Mouse (Mus musculus) left cerebral cortex, postnatal 14 days (tissue): ENCODE results near the gene Slc39a9. TPM values are rescaled to one million over a fixed set of nuclear protein-coding genes. Genes with fewer than 3 reads are reported as not detected.

Experiments used
- DNase-seq, 2 experiments: peaks; one replicate each; pipeline ENCODE4 v3.0.0; 2021 to 2022; ENCODE audit warnings: low spot score in 2 of 2, mixed read lengths in 1 of 2
- intact Hi-C: fragments of 180-260 bp; cut with DNase I; formaldehyde crosslinking; loops from one replicate; pipeline ENCODE4 v1.15.1; 2025
- total RNA-seq, 2 experiments: library from RNA; stranded (reverse); gene quantifications; 2 replicates each; pipeline ENCODE4 v1.2.3; 2021

Gene Slc39a9
- total RNA-seq, 2 experiments from 2014 or later = 40.1 to 40.5 TPM

DNA sequence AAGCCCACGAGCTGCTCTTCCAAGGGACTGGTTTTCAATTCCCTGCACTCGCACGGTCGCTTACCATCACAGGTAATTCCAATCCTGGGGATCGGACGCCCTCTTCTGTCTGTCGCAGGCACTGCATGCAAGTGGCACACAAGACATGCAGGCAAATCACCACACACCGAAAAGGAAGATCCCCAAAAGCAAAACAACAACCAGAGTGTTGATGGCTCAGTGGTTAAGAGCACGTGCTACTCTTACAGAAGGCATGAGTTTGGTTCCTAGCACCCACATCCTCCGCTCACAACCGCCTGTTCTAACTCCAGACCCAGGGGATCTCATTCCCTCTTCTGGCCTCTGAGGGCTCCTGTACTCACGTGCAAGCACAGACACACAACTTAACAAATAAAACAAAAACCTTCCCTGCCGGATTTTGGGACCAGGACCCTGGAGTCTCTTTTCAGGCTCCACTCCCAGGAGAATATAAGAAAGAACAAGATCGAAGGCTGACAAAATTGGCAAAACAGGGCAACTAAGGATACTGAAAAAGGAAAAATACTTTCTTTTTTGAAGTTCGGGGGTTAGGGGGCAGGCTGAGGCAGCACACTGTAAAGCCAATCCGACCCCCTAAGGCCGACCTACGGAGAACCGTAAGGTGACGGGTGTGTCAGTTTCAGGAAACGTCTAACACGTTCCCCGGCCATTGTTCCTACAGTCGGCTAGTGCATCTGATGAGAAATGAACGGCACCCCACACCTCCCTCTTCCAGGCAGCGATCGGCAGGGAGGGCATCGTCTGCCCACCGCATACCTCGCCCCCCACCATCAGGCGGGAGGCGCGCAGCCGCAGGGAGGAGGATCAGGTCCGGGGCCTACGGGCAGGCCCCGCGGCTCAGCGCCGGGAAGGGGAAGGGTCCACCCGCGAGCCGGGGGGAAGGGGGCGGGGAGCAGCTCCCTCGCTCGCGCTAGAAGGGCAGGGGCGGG lies 674 bp upstream of the Slc39a9 start:
- intact Hi-C loops = no loop called here

DNA sequence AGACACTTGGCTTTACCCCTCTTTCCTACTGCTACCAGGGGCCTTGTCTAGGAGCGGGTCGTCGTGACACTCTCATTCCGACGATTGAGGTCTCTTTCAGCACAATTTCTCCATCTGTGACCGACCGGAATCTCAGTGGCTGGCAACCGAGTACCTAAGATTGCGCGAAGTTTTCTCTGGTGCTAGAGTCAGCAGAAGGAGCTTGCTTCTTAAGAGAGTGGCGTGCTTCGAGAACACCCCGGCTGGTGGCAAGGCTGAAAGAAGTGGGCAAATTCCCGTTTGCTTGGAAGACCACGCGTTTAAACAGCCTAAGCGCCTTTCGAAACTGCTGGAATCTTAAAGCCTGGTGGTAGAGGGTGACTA lies 804 bp downstream of the Slc39a9 start:
- DNase-seq = peak; percentile 10 to 14
- intact Hi-C loops = no loop called here

More for the DNA sequence above, 674 bp upstream of the Slc39a9 start:
- peak; percentile 52 to 54 for DNase-seq

DNA sequence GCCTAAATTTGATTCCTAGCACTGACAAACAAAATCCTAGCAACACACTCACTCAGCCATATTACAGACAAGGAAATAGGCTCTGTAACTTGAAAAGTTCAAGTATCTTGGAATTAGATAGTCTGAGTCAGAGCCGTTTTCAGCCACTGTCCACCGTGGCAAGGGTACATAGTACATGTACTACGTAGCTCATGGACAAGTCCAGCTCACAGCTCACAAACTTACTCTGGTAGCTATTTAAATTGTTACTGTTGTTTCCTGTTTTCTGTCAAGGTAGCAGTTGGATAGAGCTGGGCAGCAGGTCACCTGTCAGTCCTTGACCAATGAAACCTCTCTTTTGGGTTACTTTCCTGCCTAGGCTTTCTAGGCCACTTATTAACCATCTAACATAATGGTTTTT lies 2.7 kb downstream of the Slc39a9 start:
- DNase-seq = no peak
- intact Hi-C loops = no loop called here

DNA sequence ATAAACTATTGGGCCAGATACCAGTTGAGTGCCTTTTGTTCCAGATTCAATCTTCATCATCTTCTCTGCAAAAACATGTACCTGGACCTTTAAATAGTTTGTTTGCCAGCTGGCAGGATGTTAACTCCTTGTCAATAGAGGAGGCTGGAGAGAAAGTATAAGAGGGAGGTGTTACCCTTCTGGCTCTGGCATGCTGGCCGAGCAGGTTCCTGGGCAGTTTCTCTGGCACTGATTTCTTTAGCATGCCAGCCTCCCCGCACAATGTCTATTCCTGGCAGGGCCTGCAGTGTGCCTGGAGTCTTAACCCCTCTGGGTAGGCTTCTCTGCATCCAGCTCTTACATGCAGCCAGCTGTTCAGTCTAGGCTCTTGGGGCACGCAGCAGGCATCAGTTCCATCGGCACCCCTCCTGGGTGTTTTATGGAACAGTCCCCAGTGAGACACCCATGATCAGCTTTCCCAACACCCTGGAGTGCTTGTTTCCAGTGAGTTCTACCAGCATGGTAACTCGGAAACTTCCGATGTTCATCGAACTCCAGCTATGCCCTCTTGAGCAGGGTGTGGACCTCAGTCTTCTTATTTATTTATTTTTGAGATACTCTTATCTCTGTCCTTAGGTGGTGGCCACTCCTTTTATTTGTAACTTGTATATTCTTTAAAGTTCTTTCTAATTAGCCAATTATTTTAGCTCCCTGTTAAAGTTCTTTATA lies 10.4 kb downstream of the Slc39a9 start:
- intact Hi-C loops = no loop called here
- no peak for DNase-seq

DNA sequence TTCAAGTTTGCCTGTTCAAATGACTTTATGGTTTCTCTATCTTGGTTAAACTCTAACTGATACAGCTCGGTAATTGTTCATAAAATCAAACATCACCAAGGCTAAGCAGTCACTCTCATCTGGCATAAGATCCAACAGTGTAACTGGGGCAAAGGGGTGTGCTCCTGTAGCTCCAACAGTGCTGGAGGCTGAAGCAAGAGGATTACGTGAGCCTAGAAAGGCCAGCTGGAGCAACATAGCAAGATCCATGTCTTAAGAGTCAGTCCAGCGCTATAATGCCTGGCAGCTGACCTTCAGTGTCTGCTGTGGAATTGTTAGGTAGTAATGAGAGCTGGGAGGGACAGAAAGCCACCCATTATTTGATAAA lies 11.0 kb downstream of the Slc39a9 start:
- intact Hi-C loops = no loop called here
- DNase-seq = no peak

DNA sequence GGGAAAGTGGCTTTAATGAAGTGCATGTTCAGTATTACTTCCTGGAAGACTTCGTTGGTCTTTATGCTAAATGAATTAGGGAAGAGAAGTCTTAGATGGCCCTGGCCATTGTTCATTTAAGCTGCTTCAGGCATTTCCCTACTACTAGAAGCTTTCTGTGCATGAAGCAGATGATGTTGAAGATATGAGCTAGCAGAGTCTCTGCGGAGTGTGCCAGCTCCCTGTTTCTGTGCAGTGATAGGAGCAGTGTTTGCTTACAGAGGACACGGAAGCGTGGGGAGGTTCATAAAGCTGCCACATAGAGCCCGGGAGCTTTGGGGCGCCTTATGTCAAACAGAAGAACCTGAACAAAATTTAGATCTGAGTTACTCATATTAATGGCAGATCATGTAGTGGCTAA lies 15.0 kb downstream of the Slc39a9 start:
- no peak for DNase-seq
- intact Hi-C loops = no loop called here

DNA sequence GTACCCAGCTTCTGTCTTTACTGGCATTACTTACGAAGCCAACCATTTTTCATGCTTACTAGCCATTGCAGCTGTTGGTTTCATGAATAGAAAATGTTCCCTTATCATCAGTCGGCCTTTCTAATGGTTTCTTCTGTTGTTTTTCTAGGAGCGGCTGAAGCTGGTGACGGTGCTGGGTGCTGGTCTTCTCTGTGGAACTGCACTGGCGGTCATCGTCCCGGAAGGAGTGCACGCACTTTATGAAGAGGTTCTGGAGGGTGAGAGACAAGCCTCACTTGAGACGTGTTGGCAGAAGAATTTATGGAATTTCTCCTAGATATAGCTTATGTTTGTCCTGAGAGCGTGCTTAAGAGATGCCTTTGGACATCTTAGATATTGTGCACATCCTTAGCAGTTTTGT lies 18.6 kb downstream of the Slc39a9 start:
- intact Hi-C loops = no loop called here

DNA sequence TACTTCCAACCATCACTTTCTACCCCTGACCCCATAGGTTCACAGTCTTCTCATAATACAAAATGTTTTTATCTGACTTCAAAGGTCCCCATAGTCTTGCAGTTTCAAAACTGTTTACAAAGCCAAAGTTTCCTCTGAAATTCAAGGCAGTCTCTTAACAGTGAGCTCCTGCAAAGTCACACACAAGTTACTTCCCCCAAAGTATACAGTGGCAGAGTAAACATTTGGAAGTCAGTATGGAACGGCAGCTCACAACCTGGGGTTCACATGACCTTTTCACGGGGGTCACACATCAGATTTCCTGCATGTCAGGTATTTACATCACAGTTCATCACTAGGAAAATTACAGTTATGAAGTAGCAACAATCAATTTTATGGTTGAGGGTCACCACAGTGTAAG lies 20.3 kb downstream of the Slc39a9 start:
- intact Hi-C loops = no loop called here

More for the DNA sequence above, 18.6 kb downstream of the Slc39a9 start:
- no peak for DNase-seq

DNA sequence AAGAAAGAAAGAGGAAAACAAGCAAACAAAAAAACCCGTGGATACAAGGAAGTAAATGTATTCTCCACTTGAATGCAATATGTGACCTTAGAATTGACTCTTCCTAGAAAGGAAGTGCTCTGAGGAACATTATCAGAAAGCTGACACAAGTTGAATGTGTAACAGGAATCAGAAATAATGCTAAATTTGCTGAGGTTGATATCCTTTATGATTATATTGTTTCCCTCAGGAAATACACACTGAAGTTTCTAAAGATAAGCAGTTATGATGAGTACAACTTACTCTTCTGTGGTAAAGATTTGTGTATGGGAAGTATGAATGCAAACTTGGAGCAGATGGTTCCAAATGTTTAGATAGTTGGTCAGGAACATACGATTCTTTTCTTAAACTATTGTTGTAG lies 24.7 kb downstream of the Slc39a9 start:
- DNase-seq = no peak
- intact Hi-C loops = no loop called here

More for the DNA sequence above, 20.3 kb downstream of the Slc39a9 start:
- no peak for DNase-seq

DNA sequence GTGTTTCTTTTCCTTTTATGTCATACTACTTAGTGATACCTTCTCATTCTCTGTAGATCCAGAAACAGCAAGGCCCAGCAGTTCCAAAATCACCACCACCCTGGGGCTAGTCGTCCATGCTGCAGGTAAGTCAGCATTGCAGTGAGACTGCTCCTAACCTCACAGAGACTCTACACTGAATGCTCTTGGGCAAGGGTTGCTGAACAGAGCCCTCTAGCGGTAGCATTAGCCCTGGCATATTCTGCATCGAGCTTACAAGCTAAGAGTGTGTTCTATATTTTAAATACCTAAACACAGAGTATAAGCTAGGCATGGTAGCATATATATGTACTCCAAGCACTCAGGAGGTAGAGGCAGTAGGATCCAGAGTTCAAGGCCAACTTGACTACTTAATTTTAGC lies 29.5 kb downstream of the Slc39a9 start:
- peak; percentile 54 to 73 for DNase-seq
- intact Hi-C loops = no loop called here

DNA sequence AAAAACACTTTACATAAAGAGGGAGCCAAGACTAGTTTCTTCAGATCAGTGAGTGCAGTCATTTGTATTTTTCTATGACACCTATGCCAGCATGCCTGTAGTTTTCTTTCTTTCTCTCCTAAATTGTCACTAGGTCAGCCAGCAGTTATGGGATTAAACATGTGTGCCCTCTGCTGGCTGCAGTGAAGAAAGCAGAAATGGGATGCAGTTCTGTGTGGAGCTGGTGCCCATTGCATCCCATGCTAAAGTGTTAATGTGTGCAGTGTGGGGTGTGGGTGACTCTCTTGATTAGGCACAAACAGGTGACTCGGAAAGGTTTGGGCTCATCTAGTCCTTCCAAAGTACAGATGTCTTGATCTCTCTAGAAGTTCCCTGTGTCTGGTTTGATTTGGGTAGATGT lies 37.7 kb downstream of the Slc39a9 start:
- peak; percentile 35 to 53 for DNase-seq

DNA sequence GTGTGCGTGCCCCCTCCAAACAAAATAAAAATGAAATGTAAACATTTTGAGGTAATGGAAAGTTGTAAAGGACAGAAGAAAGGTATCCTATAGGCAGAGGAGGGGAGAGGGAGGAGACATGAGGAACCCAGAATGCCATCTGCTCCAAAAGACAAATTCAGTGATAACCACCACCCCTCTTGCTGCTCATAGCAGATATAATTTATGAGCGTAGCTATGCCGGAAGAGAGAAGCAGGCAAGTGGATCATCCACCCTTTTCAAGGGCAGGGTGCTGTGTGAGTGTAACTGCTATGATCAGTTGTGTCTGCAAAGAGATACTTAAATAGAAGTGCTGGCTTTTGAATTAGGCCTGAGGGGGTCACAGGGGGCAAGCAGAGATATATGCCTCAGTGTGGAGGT lies 39.9 kb downstream of the Slc39a9 start:
- intact Hi-C loops = no loop called here
- DNase-seq = no peak

More for the DNA sequence above, 37.7 kb downstream of the Slc39a9 start:
- intact Hi-C loops = no loop called here

DNA sequence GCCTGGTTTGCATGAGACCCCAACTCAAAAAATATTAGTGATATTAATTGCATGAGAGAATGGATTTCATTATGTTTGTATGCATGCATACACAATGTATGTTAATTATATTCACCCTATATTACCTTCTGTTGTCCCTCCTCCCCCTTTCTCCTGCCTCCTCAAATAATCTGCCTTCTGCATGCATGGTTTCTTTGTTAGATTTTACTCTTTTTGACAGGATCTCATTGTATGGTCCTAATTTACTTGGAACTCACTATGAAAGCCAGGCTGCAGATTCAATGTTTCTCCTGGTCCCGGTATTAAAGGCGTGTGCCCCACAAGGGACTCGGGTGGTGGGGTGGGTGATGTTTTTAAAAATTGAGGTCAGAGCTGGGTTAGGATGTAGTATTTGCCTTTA lies 40.6 kb downstream of the Slc39a9 start:
- intact Hi-C loops = no loop called here
- DNase-seq = no peak

DNA sequence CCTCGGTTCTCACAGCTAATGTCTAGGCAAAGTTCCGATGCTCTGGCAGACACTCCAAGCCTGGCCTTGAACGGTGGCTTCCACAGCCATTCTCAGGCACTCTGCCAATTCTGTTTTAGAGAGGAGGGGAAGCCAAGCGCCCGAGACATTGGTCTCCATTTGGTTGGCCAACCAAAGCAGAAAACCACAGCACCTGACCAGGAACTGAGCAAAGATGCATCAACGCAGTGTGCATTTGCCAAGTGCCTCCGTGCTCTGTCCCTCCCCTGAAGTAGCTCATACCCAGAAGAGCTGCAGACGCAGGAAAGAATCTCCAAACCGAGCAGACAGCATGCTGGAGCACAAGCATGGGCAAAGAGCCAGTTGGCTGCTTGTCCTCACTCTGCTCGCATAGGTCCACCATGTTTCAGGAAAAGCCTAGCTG lies 44.1 kb downstream of the Slc39a9 start:
- intact Hi-C loops = no loop called here
- peak; percentile 33 to 40 for DNase-seq

DNA sequence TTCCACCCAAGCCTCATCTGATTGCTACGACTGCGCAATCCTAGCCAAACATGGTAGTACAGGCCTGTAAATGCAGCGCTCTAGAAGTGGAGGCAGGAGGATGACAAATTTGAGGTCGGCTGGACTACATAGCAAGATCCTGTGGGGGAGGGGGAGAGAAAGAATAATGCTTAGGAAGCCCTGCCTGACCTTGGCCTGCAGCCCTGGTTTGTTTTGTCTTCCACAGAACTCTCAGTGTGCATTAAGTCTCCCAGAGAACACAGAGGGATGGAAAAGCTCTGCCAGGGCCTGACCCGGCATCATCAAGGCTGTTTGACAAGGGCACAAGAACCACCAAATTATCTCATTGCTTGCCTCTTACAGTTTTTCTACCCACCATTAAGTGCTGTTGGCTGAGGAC lies 46.0 kb downstream of the Slc39a9 start:
- DNase-seq = no peak
- intact Hi-C loops = no loop called here

DNA sequence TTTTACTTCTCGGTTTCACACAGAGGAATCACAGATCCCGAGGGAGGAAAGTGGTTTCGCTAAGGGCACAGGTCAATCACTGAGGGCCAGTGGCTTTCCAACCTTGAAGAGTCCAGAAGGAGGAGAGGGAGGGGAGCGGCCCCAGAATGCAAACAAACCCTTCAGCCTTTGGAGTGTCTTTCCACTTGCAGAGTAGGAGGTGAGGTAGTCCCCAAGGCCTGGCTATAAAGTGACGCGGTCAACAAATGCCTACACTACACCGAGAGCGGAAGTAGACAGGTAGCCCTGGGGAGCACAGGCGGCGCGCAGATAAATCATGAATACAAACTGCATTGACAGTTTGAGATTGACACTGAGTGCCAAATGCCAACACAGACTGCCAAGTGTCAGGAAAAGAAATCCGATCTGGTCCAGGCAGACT lies 48.0 kb downstream of the Slc39a9 start:
- intact Hi-C loops = no loop called here
- DNase-seq = no peak

DNA sequence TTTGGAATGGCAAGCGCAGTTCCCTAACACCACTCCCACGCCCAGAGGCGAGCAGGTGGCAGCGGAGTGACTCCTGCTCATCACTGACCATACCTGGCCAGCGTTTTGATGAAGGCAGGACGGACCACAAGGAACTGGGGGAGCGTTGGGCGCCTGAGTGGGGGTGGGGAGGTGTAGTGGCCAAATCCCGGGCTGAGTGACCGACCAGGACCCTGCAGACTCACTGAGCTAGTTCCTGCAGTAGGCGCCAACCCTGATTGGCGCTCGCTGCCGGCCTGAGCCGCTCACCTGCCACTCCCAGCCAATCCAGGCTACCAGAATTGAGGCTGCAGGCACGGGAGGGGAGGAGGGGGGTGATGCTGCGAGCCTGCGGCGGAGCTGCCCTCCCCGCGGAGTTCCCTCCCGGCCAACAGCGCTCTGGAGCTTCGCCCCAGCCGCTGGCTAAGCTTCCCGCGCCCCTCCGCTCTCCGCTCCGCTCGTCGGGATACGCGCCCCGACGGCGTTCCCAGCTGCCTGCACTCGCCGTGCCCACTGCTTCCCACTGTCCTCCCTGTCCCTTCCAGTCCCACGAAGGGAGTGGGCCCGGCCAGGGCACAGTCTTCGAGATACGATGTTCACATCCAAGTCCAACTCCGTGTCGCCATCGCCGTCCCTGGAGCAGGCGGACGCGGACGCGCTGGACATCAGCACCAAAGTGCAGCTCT lies 48.7 kb downstream of the Slc39a9 start, which contains the start of gene Plekhd1:
Gene Plekhd1 (plus strand): TSS at position 323 of the 704 bp plus-strand sequence.
- intact Hi-C loops = no loop called here
- peak; percentile 18 to 39 for DNase-seq

DNA sequence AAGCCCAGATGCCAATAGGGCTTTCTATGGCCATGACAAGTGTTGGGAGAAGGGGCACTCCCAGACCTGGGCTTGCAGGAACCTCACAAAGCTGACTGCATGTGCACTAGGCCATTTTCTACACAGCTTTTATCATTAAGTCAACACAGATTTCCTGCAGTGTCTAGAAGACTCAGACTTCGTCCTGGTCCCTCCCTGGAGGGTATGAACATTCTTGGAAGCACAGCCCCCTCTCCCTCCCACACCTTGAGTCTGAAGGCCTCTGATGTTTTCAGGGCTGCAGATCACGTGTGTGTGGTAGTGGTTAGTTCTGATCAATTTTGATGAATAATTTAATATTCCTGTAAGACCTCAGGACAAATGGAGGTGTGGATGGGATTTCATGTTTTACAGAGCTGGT lies 50.0 kb downstream of the Slc39a9 start:
- intact Hi-C loops = no loop called here

DNA sequence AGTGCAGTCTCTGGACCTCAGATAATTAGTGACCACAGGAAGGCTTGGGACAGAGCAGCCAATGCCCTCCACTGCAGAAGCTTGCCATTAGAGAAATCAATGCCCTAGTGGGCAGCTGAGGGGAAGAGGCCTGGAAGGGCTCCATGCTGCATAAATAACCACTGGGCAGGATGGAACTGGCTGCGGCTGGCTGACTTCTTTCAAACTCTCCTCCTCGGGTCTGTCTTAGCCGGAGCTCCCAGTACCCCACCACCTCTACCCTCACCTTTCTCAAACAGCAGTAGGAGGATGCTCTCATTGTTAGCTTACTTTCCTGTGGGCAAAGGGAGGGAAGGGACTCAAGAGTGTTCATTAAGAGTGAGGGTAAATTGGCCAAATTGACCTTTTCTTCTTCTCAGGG lies 51.3 kb downstream of the Slc39a9 start:
- no peak for DNase-seq
- intact Hi-C loops = no loop called here

More for the DNA sequence above, 50.0 kb downstream of the Slc39a9 start:
- DNase-seq = no peak
